Mouse (Mus musculus): ENCODE results near the gene Rab27a.

DNA sequence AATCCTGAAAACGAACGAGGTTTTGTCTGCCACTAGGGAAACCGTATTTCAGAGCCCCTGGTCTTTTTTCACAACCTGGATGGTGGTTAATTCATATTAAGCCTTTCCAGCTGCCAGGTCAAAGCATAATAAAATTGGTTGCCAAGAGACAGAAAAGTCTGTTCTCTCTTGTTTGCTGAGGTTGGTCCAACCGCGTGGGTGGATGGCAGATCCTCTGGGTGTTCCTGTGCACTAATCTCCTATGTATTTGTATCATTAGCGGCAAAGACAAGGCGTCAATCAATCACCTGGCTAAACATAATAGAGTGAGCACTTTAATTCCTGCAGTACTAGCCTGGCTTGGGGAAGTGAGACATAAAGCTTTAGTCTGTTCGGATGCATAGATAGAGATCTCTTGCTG lies 6.0 kb downstream of the Rab27a start:
- no peak for TF ChIP-seq POU5F1 (IDR thresholded peaks at IDR 0.05; ENCODE audit: borderline replicate concordance, low read length)
- no peak for TF ChIP-seq CTCF (conservative IDR thresholded peaks at IDR 0.05; ENCODE audit: low read length)

Measured in E14TG2a.4 (cell line).